Mouse (Mus musculus) spleen, adult 2 months (tissue): ENCODE data around the gene Dnah11. TPM values are rescaled to one million over a fixed set of nuclear protein-coding genes. Genes with fewer than 3 reads are reported as not detected.

Experiments
- DNase-seq, 2 experiments: peaks; one replicate each; pipeline versions ENCODE4 v3.0.0 to v3.0.0-alpha.2; 2012 to 2021; ENCODE audit warnings: low spot score in 2 of 2, low read depth in 1 of 2
- H3K27ac ChIP-seq: fragments of 200-500 bp; 2 replicates; pipeline ENCODE4 v1.5.1; 2012; ENCODE audit warnings: low read length, inconsistent platforms; ENCODE audit not compliant: insufficient read depth
- H3K27me3 ChIP-seq: fragments of 200-500 bp; 2 replicates; pipeline ENCODE4 v1.6.1; 2012; ENCODE audit warnings: mild to moderate bottlenecking, moderate library complexity, low read length, inconsistent platforms; ENCODE audit not compliant: control insufficient read depth, insufficient read depth
- H3K36me3 ChIP-seq: fragments of 200-500 bp; 2 replicates; pipeline ENCODE4 v1.6.1; 2012; ENCODE audit warnings: mild to moderate bottlenecking, low read length, inconsistent platforms; ENCODE audit not compliant: control insufficient read depth, insufficient read depth
- H3K4me1 ChIP-seq: fragments of 200-500 bp; 2 replicates; pipeline ENCODE4 v1.6.1; 2011; ENCODE audit warnings: inconsistent platforms; ENCODE audit not compliant: control insufficient read depth, insufficient read depth, insufficient read length
- H3K4me3 ChIP-seq: fragments of 200-500 bp; 2 replicates; pipeline ENCODE4 v1.5.1; 2011; ENCODE audit warnings: mild to moderate bottlenecking, inconsistent platforms; ENCODE audit not compliant: insufficient read depth, insufficient read length; ENCODE audit errors: extremely low read depth
- CTCF ChIP-seq: fragments of 200-500 bp; IDR thresholded peaks from 2 replicates; pipeline ENCODE4 v1.5.1; 2011; ENCODE audit warnings: mild to moderate bottlenecking, inconsistent platforms; ENCODE audit not compliant: insufficient read depth, insufficient read length, insufficient replicate concordance; ENCODE audit errors: extremely low read depth
- POLR2A ChIP-seq: fragments of 200-500 bp; IDR thresholded peaks from 2 replicates; pipeline ENCODE4 v1.6.1; 2011; ENCODE audit warnings: low read depth, low read length, inconsistent platforms
- WGBS: fragments of 180-500 bp; shearing (Covaris S2); methylation state at CpG from one replicate; pipeline ENCODE4 v1.1.7; 2018; 5-methylcytosine and 5-hydroxymethylcytosine counted together
- polyA plus RNA-seq: library from polyadenylated mRNA; depleted of rRNA; stranded (reverse); fragments of >200 nt; gene quantifications from 2 replicates; pipeline ENCODE4 v1.2.3, GENCODE M21; 2012

Gene Dnah11
- polyA plus RNA-seq, 1 experiment, result 0.01 TPM

GRCm38 (mm10) chr12:117946823-117947704, 251.8 kb downstream of the Dnah11 start:
- 38% methylated on average over 5 of the region's 5 CpGs for WGBS
- Histone ChIP-seq H3K4me3 (no peak overlapping the region), H3K27ac (no peak overlapping the region), H3K27me3 (no peaks in the 10 kb centered on the region), H3K4me1 (no peaks in the 10 kb centered on the region; the same call in 1 of the 2 replicates), H3K36me3 (no peaks in the 10 kb centered on the region)
- DNase-seq, result no peak
- TF ChIP-seq CTCF (no peak), POLR2A (no peak)

- no peak for TF ChIP-seq CTCF
- no peak for TF ChIP-seq POLR2A
- H3K36me3 ChIP-seq, result no peaks in the 10 kb centered on the region
- H3K27me3 ChIP-seq, result no peaks in the 10 kb centered on the region
- H3K4me1 ChIP-seq, result no peaks in the 10 kb centered on the region; the same call in 1 of the 2 replicates
- 66% methylated on average over 7 of the region's 7 CpGs for WGBS
- peak in 1 of 2 experiments; percentile 5 for DNase-seq
- no peak overlapping the region for H3K4me3 ChIP-seq
- H3K27ac ChIP-seq, result no peak overlapping the region
Observed at GRCm38 (mm10) chr12:117941947-117942346, 256.9 kb downstream of the Dnah11 start.

- H3K4me1 ChIP-seq, result no peaks in the 10 kb centered on the region; the same call in 1 of the 2 replicates
- H3K27me3 ChIP-seq, result no peaks in the 10 kb centered on the region
- DNase-seq, result no peak
- no peak overlapping the region for H3K27ac ChIP-seq
- TF ChIP-seq POLR2A (no peak), CTCF (no peak)
- no peak overlapping the region for H3K4me3 ChIP-seq
- WGBS, result 56% methylated on average over 2 of the region's 2 CpGs
- no peaks in the 10 kb centered on the region for H3K36me3 ChIP-seq
Observed at GRCm38 (mm10) chr12:117938214-117938613, 260.6 kb downstream of the Dnah11 start.

- TF ChIP-seq POLR2A (no peak), CTCF (no peak)
- no peak for DNase-seq
- H3K27me3 ChIP-seq, result no peaks in the 10 kb centered on the region
- no peaks in the 10 kb centered on the region for H3K4me1 ChIP-seq
- WGBS, result 72% methylated on average over 1 of the region's 1 CpGs
- H3K27ac ChIP-seq, result no peak overlapping the region
- H3K4me3 ChIP-seq, result no peak overlapping the region
- no peaks in the 10 kb centered on the region for H3K36me3 ChIP-seq
Observed at GRCm38 (mm10) chr12:117932026-117932425, 266.8 kb downstream of the Dnah11 start.

- no peak overlapping the region for H3K27ac ChIP-seq
- DNase-seq, result no peak
- no peaks in the 10 kb centered on the region for H3K36me3 ChIP-seq
- H3K4me3 ChIP-seq, result no peak overlapping the region
- 90% methylated on average over 4 of the region's 4 CpGs for WGBS
- TF ChIP-seq POLR2A (no peak), CTCF (no peak)
- H3K4me1 ChIP-seq, result no peaks in the 10 kb centered on the region
- H3K27me3 ChIP-seq, result no peaks in the 10 kb centered on the region
Observed at GRCm38 (mm10) chr12:117929768-117930167, 269.1 kb downstream of the Dnah11 start.

- DNase-seq, result no peak
- Histone ChIP-seq H3K36me3 (no peaks in the 10 kb centered on the region), H3K27me3 (no peaks in the 10 kb centered on the region), H3K27ac (no peak overlapping the region), H3K4me3 (no peak overlapping the region), H3K4me1 (no peaks in the 10 kb centered on the region)
- TF ChIP-seq POLR2A, result no peak
- TF ChIP-seq CTCF, result no peak
- WGBS, result 45% methylated on average over 10 of the region's 10 CpGs
Observed at GRCm38 (mm10) chr12:117915826-117916588, 282.8 kb downstream of the Dnah11 start.
